Mouse (Mus musculus) olfactory bulb, adult 2 months (tissue): Measurements from ENCODE around the gene Jpt2. TPM values are rescaled to one million over a fixed set of nuclear protein-coding genes. Genes with fewer than 3 reads are reported as not detected.
A peak's percentile ranks its signal among the peaks of the same experiment; 100 is the strongest.

Source experiments
- H3K27ac ChIP-seq: fragments of 200-500 bp; 2 replicates; pipeline ENCODE4 v1.5.1; 2012; ENCODE audit warnings: low read depth, low read length; ENCODE audit not compliant: insufficient read depth
- H3K4me1 ChIP-seq: fragments of 200-500 bp; 2 replicates; pipeline ENCODE4 v1.6.1; 2012; ENCODE audit warnings: low read length; ENCODE audit not compliant: control insufficient read depth, insufficient read depth
- H3K4me3 ChIP-seq: fragments of 200-500 bp; 2 replicates; pipeline ENCODE4 v1.5.1; 2012; ENCODE audit warnings: mild to moderate bottlenecking, low read depth, low read length, moderate library complexity; ENCODE audit not compliant: insufficient read depth
- CTCF ChIP-seq: fragments of 200-500 bp; IDR thresholded peaks from 2 replicates; pipeline ENCODE4 v1.5.1; 2012; ENCODE audit warnings: low read depth, mild to moderate bottlenecking, low read length, moderate library complexity; ENCODE audit not compliant: insufficient read depth
- POLR2A ChIP-seq: fragments of 200-500 bp; IDR thresholded peaks from 2 replicates; pipeline ENCODE4 v1.6.1; 2012; ENCODE audit warnings: mild to moderate bottlenecking, low read depth, low read length, moderate library complexity; ENCODE audit not compliant: insufficient read depth
- WGBS: fragments of 180-500 bp; shearing (Covaris S2); methylation state at CpG from one replicate; pipeline ENCODE4 v1.1.7; 2018; 5-methylcytosine and 5-hydroxymethylcytosine counted together
- polyA plus RNA-seq: library from polyadenylated mRNA; stranded (reverse); fragments of >200 nt; gene quantifications from 2 replicates; pipeline ENCODE4 v1.2.4, GENCODE M21; 2012; ENCODE audit warnings: low replicate concordance; ENCODE audit not compliant: missing spikeins, insufficient read depth, insufficient read length

Jpt2 gene
- not detected in 2 replicates for polyA plus RNA-seq

GRCm38 (mm10) chr17:24960135-24960851, at the start of gene Jpt2:
Gene Jpt2, minus strand, starts transcription at chr17:24960689.
- TF ChIP-seq CTCF (no peak), POLR2A (peak; percentile 55; the same call in 1 of the 2 replicates)
- Histone ChIP-seq H3K4me3 (peak within 1 kb of the TSS; percentile 98), H3K27ac (no peak within 1 kb of the TSS), H3K4me1 (0 out of 2 replicates have a peak, but pooled peaks cover 2% of the 10 kb centered on the region)
- under 1% methylated on average over 59 of the region's 59 CpGs for WGBS

GRCm38 (mm10) chr17:25007480-25007879, 47.0 kb upstream of the Jpt2 start:
- peaks cover 2% of the 10 kb centered on the region; the same call in 1 of the 2 replicates for H3K4me1 ChIP-seq
- H3K4me3 ChIP-seq: no peak overlapping the region
- TF ChIP-seq POLR2A (no peak), CTCF (no peak)
- H3K27ac ChIP-seq: no peak overlapping the region

- TF ChIP-seq POLR2A: no peak
- TF ChIP-seq CTCF: no peak
- Histone ChIP-seq H3K4me1 (no peaks in the 10 kb centered on the region), H3K27ac (no peak overlapping the region), H3K4me3 (no peak overlapping the region)
- WGBS: 96% methylated on average over 3 of the region's 3 CpGs
These were observed 44.6 kb upstream of the Jpt2 start for GRCm38 (mm10) chr17:25005102-25005501.

GRCm38 (mm10) chr17:24994721-24995120, 34.2 kb upstream of the Jpt2 start:
- TF ChIP-seq CTCF (no peak), POLR2A (no peak)
- WGBS: 94% methylated on average over 6 of the region's 6 CpGs

GRCm38 (mm10) chr17:24987221-24987620, 26.7 kb upstream of the Jpt2 start:
- Histone ChIP-seq H3K4me3 (no peak overlapping the region), H3K4me1 (no peaks in the 10 kb centered on the region), H3K27ac (no peak overlapping the region)
- WGBS: 76% methylated on average over 6 of the region's 6 CpGs
- no peak for TF ChIP-seq POLR2A
- no peak for TF ChIP-seq CTCF

More at GRCm38 (mm10) chr17:24994721-24995120, 34.2 kb upstream of the Jpt2 start:
- Histone ChIP-seq H3K4me1 (no peaks in the 10 kb centered on the region), H3K27ac (no peak overlapping the region), H3K4me3 (no peak overlapping the region)

- no peak overlapping the region for H3K27ac ChIP-seq
- peak overlapping the region; percentile 46 for H3K4me3 ChIP-seq
- H3K4me1 ChIP-seq: 0 out of 2 replicates have a peak, but pooled peaks cover 2% of the 10 kb centered on the region
- TF ChIP-seq CTCF (no peak), POLR2A (no peak)
- 13% methylated on average over 21 of the region's 21 CpGs for WGBS
These were observed 595 bp upstream of the Jpt2 start for GRCm38 (mm10) chr17:24960852-24961715.

GRCm38 (mm10) chr17:24959371-24959770, 1.1 kb downstream of the Jpt2 start:
- 31% methylated on average over 8 of the region's 8 CpGs for WGBS
- Histone ChIP-seq H3K4me3 (no peak overlapping the region), H3K27ac (no peak overlapping the region), H3K4me1 (0 out of 2 replicates have a peak, but pooled peaks cover 2% of the 10 kb centered on the region)
- TF ChIP-seq POLR2A (no peak), CTCF (no peak)

- 97% methylated on average over 2 of the region's 2 CpGs for WGBS
- no peak for TF ChIP-seq CTCF
- no peak for TF ChIP-seq POLR2A
- no peak overlapping the region for H3K4me3 ChIP-seq
- H3K27ac ChIP-seq: no peak overlapping the region
- H3K4me1 ChIP-seq: no peaks in the 10 kb centered on the region
These were observed 7.2 kb downstream of the Jpt2 start for GRCm38 (mm10) chr17:24953291-24953690.

GRCm38 (mm10) chr17:24950671-24951070, 9.8 kb downstream of the Jpt2 start:
- no peaks in the 10 kb centered on the region for H3K4me1 ChIP-seq
- H3K27ac ChIP-seq: no peak overlapping the region
- WGBS: 95% methylated on average over 2 of the region's 2 CpGs
- TF ChIP-seq CTCF (no peak), POLR2A (no peak)
- H3K4me3 ChIP-seq: no peak overlapping the region
